Mouse (Mus musculus) thymus, postnatal 0 days (tissue): ENCODE results near the gene Plxnb1. TPM values are rescaled to one million over a fixed set of nuclear protein-coding genes. Genes with fewer than 3 reads are reported as not detected.
"Not testable (repeated sequence)": the region's sequence is repeated elsewhere in the genome, so short reads cannot be mapped to it uniquely, and the experiment has no call there.

Experiments used
- DNase-seq: peaks from one replicate; pipeline ENCODE4 v3.0.0-alpha.2; 2015; ENCODE audit warnings: low spot score
- polyA plus RNA-seq: library from polyadenylated mRNA; unstranded; fragments of >200 nt; fragmentation: Nextera tagmentation; extraction: Ambion mirVana; gene quantifications from 2 replicates; pipeline ENCODE4 v1.2.1, GENCODE M21; 2015

Gene Plxnb1
- polyA plus RNA-seq, 1 experiment from 2014 or later, result 3.3 TPM

DNA sequence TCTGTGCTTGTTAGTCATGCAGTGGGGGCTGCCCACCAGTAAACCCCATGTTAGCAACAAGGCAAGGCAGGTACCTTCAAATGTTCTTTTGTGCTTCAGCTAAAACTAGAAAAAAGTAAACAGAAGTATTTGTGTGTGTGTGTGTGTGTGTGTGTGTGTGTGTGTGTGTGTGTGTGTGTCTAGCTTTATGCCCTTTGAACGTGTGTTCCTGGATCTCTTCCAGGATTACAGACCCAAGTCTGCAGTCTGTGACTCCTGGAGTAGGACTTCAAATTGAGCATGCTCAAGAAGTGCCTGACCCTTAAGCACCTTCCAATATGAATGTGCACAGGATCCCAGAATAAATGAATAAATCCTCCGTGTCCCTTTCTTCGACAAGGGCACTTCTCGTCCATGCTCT is 31.9 kb downstream of the Plxnb1 start:
- DNase-seq, result no peak

DNA sequence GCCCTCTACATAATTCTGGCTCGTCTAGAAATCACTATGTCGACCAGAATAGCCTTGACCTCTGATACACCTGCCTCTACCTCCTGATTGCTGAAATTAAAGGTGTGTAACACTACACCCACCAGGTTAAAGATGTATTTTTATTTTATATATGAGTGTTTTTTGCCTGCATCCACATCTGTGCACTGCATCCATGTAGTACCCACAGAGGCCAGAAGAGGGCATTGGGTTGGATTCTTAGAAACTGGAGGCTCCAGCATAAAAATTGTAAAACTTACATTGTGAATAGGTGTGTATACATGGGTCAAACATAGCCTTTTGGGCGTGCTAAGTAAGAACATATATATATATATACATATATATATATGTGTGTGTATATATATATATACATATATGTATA is 33.0 kb downstream of the Plxnb1 start:
- DNase-seq, result no peak

DNA sequence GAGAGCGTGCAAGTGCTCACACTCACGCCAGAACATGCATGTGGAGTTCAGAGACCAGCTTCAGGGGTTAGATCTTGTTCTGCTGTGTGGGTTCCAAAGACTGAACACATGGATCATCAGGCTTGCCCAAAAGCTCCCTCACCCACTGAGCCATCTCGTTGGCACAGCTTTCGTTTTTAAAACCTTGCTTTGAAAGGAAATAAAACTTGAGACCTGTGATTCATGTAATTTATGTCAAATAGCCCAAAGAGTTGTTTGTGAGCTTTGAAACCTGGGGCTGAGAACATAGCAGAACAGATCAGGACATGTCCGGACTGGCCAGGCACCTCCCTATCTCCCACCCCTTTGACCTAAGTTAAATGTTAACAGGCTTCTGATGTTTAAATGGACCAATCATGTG is 34.9 kb downstream of the Plxnb1 start:
- DNase-seq, result no peak

DNA sequence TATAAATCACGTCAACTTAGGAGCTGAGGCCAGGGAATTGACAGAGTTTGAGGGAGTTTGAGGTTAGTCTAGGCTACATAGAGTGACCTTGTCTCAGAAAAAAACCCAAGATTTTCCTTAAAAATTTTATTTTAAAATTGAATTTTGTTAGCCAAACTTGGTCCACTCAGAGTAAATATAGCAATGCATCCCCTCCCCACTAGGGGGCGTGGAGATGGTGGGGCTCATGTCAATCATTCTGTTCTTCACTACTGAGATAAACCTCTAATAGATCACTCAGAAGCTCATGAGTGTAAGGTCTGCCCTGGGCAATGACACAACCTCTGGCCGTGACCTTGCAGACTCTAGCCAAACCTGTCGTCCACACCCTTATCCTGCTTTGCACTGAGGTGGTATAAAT is 45.2 kb downstream of the Plxnb1 start:
- not testable (repeated sequence) for DNase-seq

DNA sequence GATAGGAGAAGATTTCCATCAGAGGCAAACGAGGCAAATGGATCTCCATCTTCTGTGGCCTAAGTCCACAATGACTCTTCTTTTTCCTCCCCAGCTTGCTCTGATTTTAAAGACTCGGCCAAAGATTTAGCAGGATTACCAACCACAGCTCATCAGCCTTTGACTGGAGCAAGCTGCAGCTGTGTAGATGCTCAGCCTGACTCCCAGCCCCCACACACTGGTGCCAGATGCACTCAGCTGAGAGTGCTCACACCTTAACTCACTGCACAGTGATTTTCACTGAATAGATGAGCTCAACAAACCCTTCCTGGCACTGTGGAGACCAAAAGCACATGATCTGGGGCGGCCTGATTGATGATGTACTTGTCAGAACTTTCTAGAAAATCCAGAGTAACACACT is 66.8 kb downstream of the Plxnb1 start, which contains the start of gene Fbxw21:
Gene Fbxw21, minus strand, starts transcription at position 101 of the 400 bp plus-strand sequence.
- no peak for DNase-seq

DNA sequence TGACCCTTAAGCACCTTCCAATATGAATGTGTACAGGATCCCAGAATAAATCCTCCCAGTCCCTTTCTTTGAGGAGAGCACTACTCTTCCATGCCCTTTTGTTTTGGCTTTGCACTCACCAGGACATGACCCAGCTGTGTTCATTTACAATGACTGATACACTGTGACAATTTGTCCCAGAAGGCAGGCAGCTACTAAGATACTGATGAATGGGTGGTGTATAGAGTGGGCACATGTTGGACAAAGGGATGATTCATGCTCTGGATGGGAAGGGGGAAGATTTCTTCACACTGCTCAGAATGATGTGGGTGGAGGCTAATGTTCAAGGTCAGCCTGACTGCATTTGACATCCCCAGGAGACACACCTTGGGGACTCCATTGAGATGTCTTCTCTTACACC is 72.1 kb downstream of the Plxnb1 start:
- no peak for DNase-seq

Other genes starting within 250 kb of the Plxnb1 start
- gene Slc26a6, start 242.1 kb upstream of the Plxnb1 start, polyA plus RNA-seq, result 7.5 and 8.5 TPM in 2 replicates
- not detected in 2 replicates for gene Tmem89, start 180.8 kb upstream of the Plxnb1 start, polyA plus RNA-seq
- 407 and 414 TPM in 2 replicates for gene Uqcrc1, start 158.8 kb upstream of the Plxnb1 start, polyA plus RNA-seq
- gene Col7a1, start 141.8 kb upstream of the Plxnb1 start, polyA plus RNA-seq, result 0.46 and 0.63 TPM in 2 replicates
- gene Ucn2, start 109.4 kb upstream of the Plxnb1 start, polyA plus RNA-seq, result not detected in 2 replicates
- gene Pfkfb4, start 103.6 kb upstream of the Plxnb1 start, polyA plus RNA-seq, result 6.0 and 7.7 TPM in 2 replicates
- 210 and 212 TPM in 2 replicates for gene Shisa5, start 56.8 kb upstream of the Plxnb1 start, polyA plus RNA-seq
- gene Trex1, start 35.7 kb upstream of the Plxnb1 start, polyA plus RNA-seq, result 42.1 and 42.4 TPM in 2 replicates
- gene Atrip, start 21.3 kb upstream of the Plxnb1 start, polyA plus RNA-seq, result 23.4 and 28.4 TPM in 2 replicates
- 18.6 and 19.0 TPM in 2 replicates for gene Ccdc51, start 12.9 kb upstream of the Plxnb1 start, polyA plus RNA-seq
- 808 and 867 TPM in 2 replicates for gene Tma7, start 12.8 kb upstream of the Plxnb1 start, polyA plus RNA-seq
- not detected in 2 replicates for gene Fbxw21, start 66.7 kb downstream of the Plxnb1 start, polyA plus RNA-seq
- gene Fbxw13, start 100.6 kb downstream of the Plxnb1 start, polyA plus RNA-seq, result not detected in 2 replicates
- gene Fbxw20, start 139.4 kb downstream of the Plxnb1 start, polyA plus RNA-seq, result not detected in 2 replicates
- not detected in 2 replicates for gene Fbxw14, start 192.3 kb downstream of the Plxnb1 start, polyA plus RNA-seq
- not detected in 2 replicates for gene Fbxw28, start 244.3 kb downstream of the Plxnb1 start, polyA plus RNA-seq